Mouse (Mus musculus): Measurements from ENCODE around the gene Rmdn3.

Rmdn3 gene

DNA sequence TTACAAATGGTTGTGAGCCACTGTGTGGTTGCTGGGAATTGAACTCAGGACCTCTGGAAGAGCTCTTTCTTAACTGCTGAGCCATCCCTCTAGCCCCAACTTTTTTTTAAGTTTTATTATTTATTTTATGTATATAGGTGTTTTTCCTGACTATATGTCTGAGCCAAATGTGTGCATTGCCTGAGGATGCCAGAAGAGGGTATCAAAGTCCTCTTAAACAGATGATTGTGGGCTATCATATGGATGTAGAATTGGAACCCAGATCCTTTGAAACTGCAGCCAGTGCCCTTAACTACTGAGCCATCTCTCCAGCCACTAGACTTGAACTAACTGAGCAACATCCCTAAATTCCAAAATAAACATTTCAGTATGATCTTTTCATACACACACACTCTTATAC lies 55.3 kb downstream of the Rmdn3 start:
- no peak for DNase-seq (ENCODE audit: low spot score)
